Mouse (Mus musculus) bone marrow macrophage, adult 2 months (primary cell): ENCODE measurements around the gene Krtap5-3.

Experiments
- CTCF ChIP-seq: IDR thresholded peaks from 2 replicates; pipeline ENCODE4 v1.5.1; 2012; ENCODE audit warnings: low read depth, mild to moderate bottlenecking, low read length, moderate library complexity
- POLR2A ChIP-seq: IDR thresholded peaks from 2 replicates; pipeline ENCODE4 v1.6.1; 2012; ENCODE audit warnings: mild to moderate bottlenecking, low read depth, low read length, borderline replicate concordance

DNA sequence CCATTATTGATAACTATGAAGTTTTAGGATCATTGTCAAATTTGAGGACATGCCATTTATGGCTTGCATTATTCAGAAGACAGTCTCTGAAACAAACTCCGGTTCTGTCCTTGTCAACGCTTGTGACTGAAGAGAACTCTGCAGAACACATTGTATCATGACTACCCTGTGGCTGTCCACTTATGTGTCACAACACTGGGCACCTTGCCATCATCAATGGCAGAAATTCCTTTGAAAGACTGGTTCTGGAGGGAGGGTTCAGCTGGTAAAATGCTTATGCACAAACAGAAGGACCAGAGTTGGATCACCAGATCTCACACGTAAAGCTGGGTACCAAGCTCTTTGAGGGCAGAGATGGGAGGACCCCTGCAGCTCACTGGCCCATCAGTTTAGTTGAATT lies 41.8 kb upstream of the Krtap5-3 start:
- TF ChIP-seq CTCF (no peak), POLR2A (no peak)
